Mouse (Mus musculus): Measurements from ENCODE around the gene Rit1. TPM values are rescaled to one million over a fixed set of nuclear protein-coding genes. Genes with fewer than 3 reads are reported as not detected.
"Not testable (repeated sequence)": the region's sequence is repeated elsewhere in the genome, so short reads cannot be mapped to it uniquely, and the experiment has no call there.

Rit1 gene
- polyA plus RNA-seq, 1 experiment from 2014 or later = 65.0 TPM

DNA sequence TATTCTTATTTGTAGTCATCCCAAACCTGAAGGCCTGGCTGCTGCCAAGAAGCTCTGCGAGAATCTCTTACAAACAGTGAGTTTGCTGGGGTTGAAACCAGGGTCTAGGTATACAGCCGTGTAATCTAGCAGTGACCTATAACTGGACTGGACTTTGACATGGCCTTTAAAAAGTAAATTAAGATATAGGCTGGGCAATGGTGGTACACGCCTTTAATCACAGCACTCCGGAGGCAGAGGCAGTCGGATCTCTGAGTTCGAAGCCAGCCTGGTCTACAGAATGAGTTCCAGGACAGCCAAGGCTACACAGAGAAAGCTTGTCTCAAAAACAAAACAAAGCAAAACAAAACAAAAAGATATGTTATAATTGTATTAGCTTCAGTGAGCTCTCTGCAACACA is 17.8 kb upstream of the Rit1 start:
- H3K27me3 ChIP-seq = no peaks in the 10 kb centered on the region
- H3K4me3 ChIP-seq = no peak overlapping the region
- no peak overlapping the region for H3K9ac ChIP-seq
- no peaks in the 10 kb centered on the region for H3K4me1 ChIP-seq (replicated peaks)
- H3K4me2 ChIP-seq = no peak overlapping the region
- no peaks in the 10 kb centered on the region for H3K9me3 ChIP-seq
- 96% methylated on average over 6 of the region's 6 CpGs for WGBS
- no peak for ATAC-seq (ENCODE audit: low read depth)
- H3K27ac ChIP-seq (replicated peaks) = no peak overlapping the region
- H3K36me3 ChIP-seq = peaks cover 92% of the 10 kb centered on the region

DNA sequence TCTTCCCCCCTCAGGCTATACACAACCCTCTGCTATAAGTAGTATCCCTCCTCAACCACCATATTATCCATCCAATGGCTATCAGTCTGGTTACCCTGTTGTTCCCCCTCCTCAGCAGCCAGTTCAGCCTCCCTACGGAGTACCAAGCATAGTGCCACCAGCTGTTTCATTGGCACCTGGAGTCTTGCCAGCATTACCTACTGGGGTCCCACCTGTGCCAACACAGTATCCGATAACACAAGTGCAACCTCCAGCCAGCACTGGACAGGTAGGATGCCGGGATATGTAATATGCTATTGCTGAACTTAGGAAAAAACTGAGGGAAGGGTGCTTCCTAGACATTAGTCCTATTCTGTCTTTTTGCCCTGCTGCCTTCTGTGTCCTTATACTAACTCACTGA is 16.4 kb upstream of the Rit1 start:
- H3K27me3 ChIP-seq = no peaks in the 10 kb centered on the region
- peaks cover 93% of the 10 kb centered on the region for H3K36me3 ChIP-seq
- no peak overlapping the region for H3K4me3 ChIP-seq
- no peaks in the 10 kb centered on the region for H3K9me3 ChIP-seq
- 86% methylated on average over 3 of the region's 3 CpGs for WGBS
- no peak overlapping the region for H3K9ac ChIP-seq
- no peak overlapping the region for H3K4me2 ChIP-seq
- H3K27ac ChIP-seq (replicated peaks) = no peak overlapping the region
- H3K4me1 ChIP-seq (replicated peaks) = no peaks in the 10 kb centered on the region
- ATAC-seq (ENCODE audit: low read depth) = no peak

DNA sequence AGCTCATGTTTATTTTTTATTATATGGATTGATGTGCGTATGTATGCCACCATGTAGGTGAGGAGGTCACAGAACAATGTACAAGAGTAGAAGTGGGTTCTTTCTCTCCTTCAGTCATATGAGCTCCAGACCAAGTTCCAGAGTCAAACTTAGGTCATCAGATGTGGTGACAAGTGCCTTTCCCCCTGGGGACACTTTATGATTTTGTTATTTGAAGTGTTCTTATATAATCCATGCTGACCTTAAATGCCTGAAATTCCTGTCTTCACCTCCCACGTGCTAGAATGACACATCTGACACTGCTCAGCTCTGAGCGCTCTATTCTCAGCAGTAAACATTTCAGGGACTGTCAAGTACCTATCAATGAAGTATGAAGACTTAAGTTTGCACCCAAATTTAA is 15.4 kb upstream of the Rit1 start:
- no peak for ATAC-seq (ENCODE audit: low read depth)
- Histone ChIP-seq H3K4me2 (no peak overlapping the region), H3K4me1 (replicated peaks) (no peaks in the 10 kb centered on the region), H3K9ac (no peak overlapping the region), H3K9me3 (no peaks in the 10 kb centered on the region), H3K4me3 (no peak overlapping the region), H3K36me3 (peaks cover 88% of the 10 kb centered on the region), H3K27me3 (no peaks in the 10 kb centered on the region), H3K27ac (replicated peaks) (no peak overlapping the region)
- WGBS = 90% methylated on average over 3 of the region's 3 CpGs

DNA sequence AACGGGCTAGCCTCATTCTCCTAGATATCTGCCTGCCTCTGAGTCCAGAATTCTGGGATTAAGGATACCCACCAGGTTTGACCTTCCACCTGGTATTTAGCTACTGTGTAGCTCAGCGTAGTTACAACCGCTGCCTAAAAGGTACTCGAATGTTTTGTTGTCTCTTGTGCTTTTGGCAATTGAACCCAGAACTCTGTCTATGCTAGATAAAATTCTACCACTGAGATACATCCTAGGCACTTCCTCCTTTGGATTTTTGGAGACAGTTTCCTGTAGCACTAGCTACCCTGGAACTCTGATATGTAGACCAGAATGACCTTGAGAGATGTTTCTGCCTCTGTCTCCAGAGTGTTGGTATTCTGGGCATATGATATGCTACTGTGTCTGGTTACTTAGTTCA is 2.9 kb upstream of the Rit1 start:
- peaks cover 51% of the 10 kb centered on the region for H3K36me3 ChIP-seq
- H3K9me3 ChIP-seq = no peaks in the 10 kb centered on the region
- H3K4me1 ChIP-seq (replicated peaks) = peaks cover 15% of the 10 kb centered on the region
- no peak for ATAC-seq (ENCODE audit: low read depth)
- H3K4me2 ChIP-seq = no peak overlapping the region
- H3K27ac ChIP-seq (replicated peaks) = no peak overlapping the region
- H3K9ac ChIP-seq = no peak overlapping the region
- WGBS = 98% methylated on average over 4 of the region's 4 CpGs
- H3K27me3 ChIP-seq = no peaks in the 10 kb centered on the region
- no peak overlapping the region for H3K4me3 ChIP-seq

DNA sequence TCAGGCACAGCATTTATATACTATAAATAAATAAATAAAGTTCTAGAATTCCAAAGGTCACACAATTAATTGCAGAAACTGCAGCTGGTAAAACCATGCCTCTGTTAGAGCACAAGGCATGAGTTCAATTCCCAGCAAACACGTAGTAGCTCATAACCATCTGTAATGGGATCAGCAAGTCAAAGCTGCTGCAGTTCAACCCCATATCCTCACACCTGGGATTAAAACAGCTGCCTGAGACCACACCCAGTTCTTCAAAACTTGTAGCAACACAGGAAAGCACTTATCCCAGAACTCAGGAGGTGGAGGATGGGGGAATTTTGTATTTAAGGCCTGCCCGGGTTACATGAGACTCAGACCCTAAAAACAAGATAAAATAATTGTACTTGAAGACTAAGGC is 1.9 kb upstream of the Rit1 start:
- Histone ChIP-seq H3K4me3 (no peak overlapping the region), H3K9me3 (no peaks in the 10 kb centered on the region), H3K27me3 (no peaks in the 10 kb centered on the region), H3K27ac (replicated peaks) (no peak overlapping the region), H3K4me2 (no peak overlapping the region), H3K9ac (no peak overlapping the region), H3K4me1 (replicated peaks) (peaks cover 24% of the 10 kb centered on the region), H3K36me3 (peaks cover 46% of the 10 kb centered on the region)
- no peak for ATAC-seq (ENCODE audit: low read depth)
- WGBS = 78% methylated on average over 2 of the region's 2 CpGs

DNA sequence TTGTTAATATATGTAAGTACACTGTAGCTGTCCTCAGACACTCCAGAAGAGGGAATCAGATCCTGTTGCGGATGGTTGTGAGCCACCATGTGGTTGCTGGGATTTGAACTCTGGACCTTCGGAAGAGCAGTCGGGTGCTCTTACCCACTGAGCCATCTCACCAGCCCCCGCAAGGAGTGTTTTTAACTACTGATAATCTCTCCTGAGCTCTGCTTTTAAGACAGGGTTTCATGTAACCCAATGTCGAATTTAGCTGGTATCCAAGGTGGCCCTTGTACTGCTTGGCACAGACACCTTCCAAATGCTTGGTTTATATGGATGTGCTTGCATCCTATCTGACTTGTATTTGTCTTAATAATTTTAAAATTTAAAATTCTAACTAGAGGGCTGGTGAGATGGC is 922 bp upstream of the Rit1 start:
- not testable (repeated sequence) for H3K27ac ChIP-seq (replicated peaks); H3K4me2 ChIP-seq; ATAC-seq (ENCODE audit: low read depth); H3K27me3 ChIP-seq; H3K4me3 ChIP-seq; H3K9ac ChIP-seq; H3K9me3 ChIP-seq
- H3K36me3 ChIP-seq = peaks cover 45% of the 10 kb centered on the region
- peaks cover 24% of the 10 kb centered on the region for H3K4me1 ChIP-seq (replicated peaks)
- 90% methylated on average over 5 of the region's 5 CpGs for WGBS

DNA sequence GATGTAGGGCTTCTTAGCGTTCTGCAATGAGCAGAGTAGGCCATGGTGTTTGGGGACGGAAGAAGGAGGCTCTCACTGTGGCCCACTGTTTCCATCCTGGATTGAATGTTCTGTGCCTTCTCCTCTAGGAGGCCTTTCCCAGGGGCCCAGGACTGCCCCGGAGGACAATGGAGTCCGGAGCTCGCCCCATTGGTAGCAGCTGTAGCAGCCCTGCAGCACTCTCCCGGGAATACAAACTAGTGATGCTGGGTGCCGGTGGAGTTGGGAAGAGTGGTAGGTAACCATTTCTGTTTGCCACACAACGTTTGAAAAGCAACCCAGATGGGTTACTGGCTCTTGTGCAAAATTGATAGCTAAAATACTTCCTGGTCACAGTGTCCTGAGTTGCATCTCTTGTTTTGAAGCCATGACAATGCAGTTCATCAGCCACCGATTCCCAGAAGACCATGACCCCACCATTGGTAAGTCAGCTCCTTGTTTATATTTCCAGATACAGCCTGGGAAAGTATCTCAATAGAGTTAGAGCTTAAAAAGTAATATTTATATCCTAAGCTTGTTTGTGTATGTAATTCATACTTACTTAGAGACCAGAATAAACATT is 660 bp downstream of the Rit1 start:
- ATAC-seq (ENCODE audit: low read depth) = peak; percentile 73
- H3K4me3 ChIP-seq = peak overlapping the region; percentile 75
- peaks cover 38% of the 10 kb centered on the region for H3K36me3 ChIP-seq
- peak overlapping the region; percentile 74 for H3K27ac ChIP-seq (replicated peaks)
- peak overlapping the region; percentile 91 for H3K4me2 ChIP-seq
- H3K9ac ChIP-seq = peak overlapping the region; percentile 78
- 7% methylated on average over 9 of the region's 9 CpGs for WGBS
- H3K9me3 ChIP-seq = no peaks in the 10 kb centered on the region
- H3K4me1 ChIP-seq (replicated peaks) = peaks cover 24% of the 10 kb centered on the region
- H3K27me3 ChIP-seq = no peaks in the 10 kb centered on the region

DNA sequence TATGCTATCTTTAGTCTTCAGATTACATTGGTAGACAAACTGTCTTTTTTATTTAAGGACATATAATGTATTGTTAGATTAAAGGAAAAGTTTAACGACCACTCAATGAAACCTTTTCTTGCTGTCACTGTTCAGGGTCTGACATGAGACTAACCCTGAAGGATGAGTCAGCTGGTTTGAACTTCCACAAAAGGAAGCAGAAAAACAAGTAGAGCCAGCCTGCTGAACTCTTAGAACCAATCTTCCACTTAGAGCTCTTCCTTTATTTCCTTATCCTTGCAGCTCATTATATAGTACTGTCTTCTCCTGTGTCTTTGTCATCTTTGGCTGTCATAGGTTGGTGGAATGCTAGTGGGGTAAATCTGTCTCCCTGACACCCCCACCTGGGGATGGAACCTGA is 1.2 kb downstream of the Rit1 start:
- Histone ChIP-seq H3K4me1 (replicated peaks) (peaks cover 24% of the 10 kb centered on the region), H3K27me3 (no peaks in the 10 kb centered on the region), H3K9ac (peak overlapping the region; percentile 38; the same call in 1 of the 2 replicates), H3K9me3 (no peaks in the 10 kb centered on the region), H3K27ac (replicated peaks) (no peak overlapping the region), H3K36me3 (peaks cover 33% of the 10 kb centered on the region), H3K4me2 (peak overlapping the region; percentile 91), H3K4me3 (peak overlapping the region; percentile 75)
- ATAC-seq (ENCODE audit: low read depth) = no peak
- 78% methylated on average over 1 of the region's 1 CpGs for WGBS

DNA sequence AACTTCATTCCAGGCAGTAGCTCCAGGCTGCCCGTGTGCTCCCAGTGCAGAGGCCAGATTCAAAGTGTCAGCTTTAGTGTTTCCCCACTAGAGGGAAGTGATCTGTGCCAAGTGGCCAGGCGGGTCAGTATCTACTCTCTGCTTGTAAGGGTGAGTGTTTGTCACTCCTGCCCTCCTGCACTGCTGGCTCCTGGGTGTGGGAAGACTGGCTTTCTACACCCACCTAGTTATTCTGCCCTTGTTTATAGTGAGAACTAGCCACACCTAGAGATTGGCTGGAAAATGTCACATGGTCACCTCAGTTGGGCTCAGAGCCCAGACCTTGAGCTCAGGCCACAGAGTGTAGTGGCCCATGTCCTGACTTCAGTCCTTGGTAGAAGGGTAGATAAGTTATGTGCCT is 2.5 kb downstream of the Rit1 start:
- Histone ChIP-seq H3K4me3 (no peak overlapping the region), H3K4me1 (replicated peaks) (peaks cover 24% of the 10 kb centered on the region), H3K9me3 (0 out of 2 replicates have a peak, but pooled peaks cover 4% of the 10 kb centered on the region), H3K36me3 (peaks cover 33% of the 10 kb centered on the region), H3K27ac (replicated peaks) (no peak overlapping the region), H3K27me3 (no peaks in the 10 kb centered on the region), H3K4me2 (peak overlapping the region; percentile 91), H3K9ac (no peak overlapping the region)
- 80% methylated on average over 2 of the region's 2 CpGs for WGBS
- no peak for ATAC-seq (ENCODE audit: low read depth)

DNA sequence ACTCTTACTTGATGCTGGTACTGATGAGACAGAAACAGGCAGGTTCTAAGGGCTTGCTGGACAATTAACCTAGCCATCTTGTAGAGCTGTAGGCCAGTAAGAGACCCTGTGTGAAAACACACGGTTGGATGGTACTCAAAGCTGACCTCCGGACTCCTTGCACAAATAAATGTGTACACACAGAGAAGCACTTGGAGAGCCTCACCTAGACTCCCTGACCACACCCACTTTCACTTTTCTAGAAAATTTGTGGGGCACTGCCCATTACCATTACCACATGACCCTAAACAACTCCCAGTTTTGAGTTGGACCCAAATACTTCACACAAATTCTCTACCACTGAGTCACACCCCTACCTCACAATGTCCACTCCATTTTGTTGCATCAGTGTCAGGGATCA is 19.9 kb downstream of the Rit1 start:
- no peak overlapping the region for H3K9ac ChIP-seq
- no peaks in the 10 kb centered on the region for H3K9me3 ChIP-seq
- no peak overlapping the region for H3K4me2 ChIP-seq
- no peak overlapping the region for H3K4me3 ChIP-seq
- peaks cover 48% of the 10 kb centered on the region for H3K36me3 ChIP-seq
- ATAC-seq (ENCODE audit: low read depth) = no peak
- no peaks in the 10 kb centered on the region for H3K27me3 ChIP-seq
- no peaks in the 10 kb centered on the region for H3K4me1 ChIP-seq (replicated peaks)
- H3K27ac ChIP-seq (replicated peaks) = no peak overlapping the region
- 93% methylated on average over 2 of the region's 2 CpGs for WGBS

DNA sequence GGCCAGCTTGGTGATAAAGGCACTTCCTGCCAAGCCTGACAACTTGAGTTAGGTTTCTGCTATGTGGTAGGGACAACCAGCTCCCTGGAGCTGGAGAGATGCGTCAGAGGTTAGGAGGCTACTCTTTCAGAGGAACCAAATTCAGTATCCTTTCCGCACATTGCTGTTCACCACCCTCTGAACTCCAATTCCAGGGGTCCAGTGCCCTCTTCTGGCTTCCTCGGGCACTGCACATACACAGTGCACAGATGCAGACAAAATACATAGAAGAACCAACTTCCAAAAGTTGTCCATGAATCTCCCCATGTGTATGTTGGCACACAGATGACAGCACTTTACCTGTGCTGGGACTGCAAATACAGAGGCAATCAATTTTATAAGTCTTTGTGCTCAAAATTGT is 22.0 kb downstream of the Rit1 start:
- H3K4me1 ChIP-seq (replicated peaks) = no peaks in the 10 kb centered on the region
- WGBS = 55% methylated on average over 3 of the region's 3 CpGs
- H3K4me2 ChIP-seq = no peak overlapping the region
- H3K36me3 ChIP-seq = peaks cover 52% of the 10 kb centered on the region
- H3K4me3 ChIP-seq = no peak overlapping the region
- H3K27me3 ChIP-seq = no peaks in the 10 kb centered on the region
- H3K9ac ChIP-seq = no peak overlapping the region
- no peaks in the 10 kb centered on the region for H3K9me3 ChIP-seq
- no peak for ATAC-seq (ENCODE audit: low read depth)
- no peak overlapping the region for H3K27ac ChIP-seq (replicated peaks)

DNA sequence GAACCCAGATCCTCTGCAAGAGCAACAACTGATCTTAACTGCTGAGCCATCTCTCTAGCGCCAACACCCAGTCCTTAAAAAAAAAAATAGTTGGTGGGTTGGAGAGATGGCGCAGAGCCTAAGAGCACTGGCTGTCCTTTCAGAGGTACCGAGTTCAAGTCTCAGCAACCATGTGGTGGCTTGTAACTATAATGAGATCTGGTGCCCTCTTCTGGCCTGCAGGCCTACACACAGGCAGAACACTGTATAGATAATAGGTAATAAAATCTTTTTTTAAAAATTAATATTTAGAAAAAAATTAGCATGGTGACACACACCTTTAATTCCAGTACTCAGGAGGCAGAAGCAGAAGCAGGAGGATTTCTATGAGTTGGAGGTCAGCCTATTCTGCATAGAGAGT is 23.5 kb downstream of the Rit1 start:
- Histone ChIP-seq H3K27me3 (no peaks in the 10 kb centered on the region), H3K4me1 (replicated peaks) (no peaks in the 10 kb centered on the region), H3K4me2 (no peak overlapping the region), H3K9ac (no peak overlapping the region), H3K4me3 (no peak overlapping the region), H3K9me3 (no peaks in the 10 kb centered on the region), H3K36me3 (peaks cover 62% of the 10 kb centered on the region), H3K27ac (replicated peaks) (no peak overlapping the region)
- ATAC-seq (ENCODE audit: low read depth) = no peak
- 98% methylated on average over 3 of the region's 3 CpGs for WGBS

DNA sequence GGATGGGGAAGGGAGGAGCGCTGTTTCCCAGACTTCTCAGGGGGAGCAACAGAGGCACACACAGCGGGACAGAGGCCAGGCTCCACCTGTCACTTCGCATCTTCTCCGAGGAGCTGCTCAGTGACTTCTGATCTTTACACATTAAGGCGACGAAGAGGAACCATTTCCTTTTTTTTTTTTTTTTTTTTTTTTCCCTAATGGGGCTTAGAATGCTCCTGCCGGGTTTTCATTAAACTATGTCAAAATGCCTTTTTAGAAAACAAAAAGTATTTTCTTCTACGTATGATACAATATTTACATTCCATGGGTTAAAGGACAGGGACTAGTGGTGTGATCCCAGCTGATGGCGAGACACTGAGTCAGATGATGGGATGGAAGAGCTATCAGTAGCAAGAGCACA is 28.9 kb downstream of the Rit1 start:
- Histone ChIP-seq H3K4me1 (replicated peaks) (no peaks in the 10 kb centered on the region), H3K9ac (no peak overlapping the region), H3K4me3 (no peak overlapping the region), H3K36me3 (peaks cover 91% of the 10 kb centered on the region), H3K27ac (replicated peaks) (no peak overlapping the region), H3K4me2 (no peak overlapping the region), H3K9me3 (peaks cover 19% of the 10 kb centered on the region), H3K27me3 (no peaks in the 10 kb centered on the region)
- 93% methylated on average over 9 of the region's 9 CpGs for WGBS
- ATAC-seq (ENCODE audit: low read depth) = no peak

Measured in neural tube, embryonic 13.5 days (tissue).